Mouse (Mus musculus) olfactory bulb, adult 2 months (tissue): ENCODE measurements around the gene Phgdh.

ENCODE experiments used
- CTCF ChIP-seq: fragments of 200-500 bp; IDR thresholded peaks from 2 replicates; pipeline ENCODE4 v1.5.1; 2012; ENCODE audit warnings: low read depth, mild to moderate bottlenecking, low read length, moderate library complexity; ENCODE audit not compliant: insufficient read depth
- POLR2A ChIP-seq: fragments of 200-500 bp; IDR thresholded peaks from 2 replicates; pipeline ENCODE4 v1.6.1; 2012; ENCODE audit warnings: mild to moderate bottlenecking, low read depth, low read length, moderate library complexity; ENCODE audit not compliant: insufficient read depth

GRCm38 (mm10) chr3:98312867-98313266 is 26.9 kb downstream of the Phgdh start:
- TF ChIP-seq POLR2A: no peak
- peak; percentile 73; the same call in 1 of the 2 replicates for TF ChIP-seq CTCF
